ENCODE assay signal across 8 mouse cellular contexts in the genomic region with DNA sequence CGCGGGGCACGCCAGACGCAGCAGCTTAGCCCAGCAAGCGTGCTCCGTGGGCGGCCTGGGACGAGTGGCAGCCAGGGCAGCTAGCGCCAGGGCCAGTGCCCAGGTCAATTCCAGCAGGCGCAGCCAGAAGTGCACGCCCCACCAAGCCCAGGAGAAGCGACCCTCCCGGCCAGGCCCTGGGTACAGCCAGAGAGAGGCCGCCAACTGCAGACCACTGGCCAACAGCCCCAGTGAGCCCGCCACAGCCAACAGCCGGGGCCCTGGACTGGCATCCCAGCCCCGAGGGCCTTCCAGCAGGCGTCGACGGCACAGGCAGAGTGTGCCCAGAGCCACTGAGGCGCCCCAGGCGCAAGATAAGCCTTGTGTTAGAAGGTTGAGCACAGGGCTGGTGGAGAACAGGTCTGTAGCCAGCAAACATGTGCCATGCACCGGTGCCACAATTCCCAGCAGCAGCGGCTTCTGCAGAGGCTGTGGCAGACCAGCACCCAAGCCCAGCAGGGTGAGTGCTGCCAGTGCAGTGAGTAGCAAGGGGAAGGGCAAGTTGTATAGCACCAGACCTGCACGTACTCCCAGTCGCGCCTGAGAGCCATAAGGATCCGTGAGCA. TPM values are rescaled to one million over a fixed set of nuclear protein-coding genes. Genes with fewer than 3 reads are reported as not detected.
DNase-seq lines count a peak whose midpoint lies in the region; ATAC-seq and TF ChIP-seq lines count a peak whose summit lies in the region.

No protein-coding gene starts in this region.

- peak overlapping the region; percentile 60 for H3K4me3 ChIP-seq in heart, adult 2 months
- peak overlapping the region; percentile 55; the same call in 1 of the 2 replicates for H3K4me3 ChIP-seq in spleen, adult 2 months (ENCODE audit: extremely low read depth, insufficient read depth, insufficient read length)
- peak overlapping the region; percentile 43 for H3K4me3 ChIP-seq in limb, embryonic 14.5 days (replicated peaks; ENCODE audit: low read length)
- H3K4me3 ChIP-seq in stomach, embryonic 16.5 days (replicated peaks; ENCODE audit: low read length): peak overlapping the region; percentile 51

- H3K9me3 ChIP-seq in limb, embryonic 14.5 days (ENCODE audit: control insufficient read depth, low read length): no peaks in the 10 kb centered on the region
- H3K9me3 ChIP-seq in stomach, embryonic 16.5 days (replicated peaks; ENCODE audit: control insufficient read depth, low read length): no peaks in the 10 kb centered on the region

- H3K27me3 ChIP-seq in heart, adult 2 months (ENCODE audit: control insufficient read depth, insufficient read depth, low read length): no peaks in the 10 kb centered on the region
- no peaks in the 10 kb centered on the region for H3K27me3 ChIP-seq in spleen, adult 2 months (ENCODE audit: control insufficient read depth, insufficient read depth, low read length)
- peaks cover 19% of the 10 kb centered on the region; the same call in 1 of the 2 replicates for H3K27me3 ChIP-seq in limb, embryonic 14.5 days (ENCODE audit: control insufficient read depth, insufficient read depth, low read length)
- H3K27me3 ChIP-seq in stomach, embryonic 16.5 days (ENCODE audit: control insufficient read depth, insufficient read depth, low read length): peaks cover 23% of the 10 kb centered on the region

- no peak for ATAC-seq in limb, embryonic 14.5 days (ENCODE audit: low FRiP score, low read depth)
- ATAC-seq in stomach, embryonic 16.5 days (ENCODE audit: insufficient read depth, low FRiP score): peak; percentile 19; the same call in 1 of the 2 replicates
- ATAC-seq in granulocyte monocyte progenitor cell, adult 5-6 weeks (replicated peaks; ENCODE audit: poor library complexity, severe bottlenecking): no peak

- intact Hi-C loops in heart, adult 2 months (cut with DNase I): no loop called here

- WGBS in heart, adult 2 months: 27% methylated on average over 28 of the region's 28 CpGs
- WGBS in spleen, adult 2 months: 61% methylated on average over 28 of the region's 28 CpGs
- WGBS in limb, embryonic 14.5 days: 43% methylated on average over 28 of the region's 28 CpGs
- 40% methylated on average over 28 of the region's 28 CpGs for WGBS in stomach, embryonic 16.5 days

- no peak for TF ChIP-seq CTCF in heart, adult 2 months (IDR thresholded peaks at IDR 0.05)
- no peak for TF ChIP-seq CTCF in spleen, adult 2 months (IDR thresholded peaks at IDR 0.05; ENCODE audit: extremely low read depth, insufficient read depth, insufficient read length, insufficient replicate concordance)

- H3K27ac ChIP-seq in heart, adult 2 months: no peak overlapping the region
- H3K27ac ChIP-seq in spleen, adult 2 months (ENCODE audit: insufficient read depth, low read length): peak overlapping the region; percentile 44
- H3K27ac ChIP-seq in limb, embryonic 14.5 days (replicated peaks; ENCODE audit: low read depth, low read length): no peak overlapping the region
- H3K27ac ChIP-seq in stomach, embryonic 16.5 days (ENCODE audit: low read length): no peak overlapping the region

- H3K4me2 ChIP-seq in limb, embryonic 14.5 days (replicated peaks; ENCODE audit: low read depth, low read length, severe bottlenecking): peak overlapping the region; percentile 65
- peak overlapping the region; percentile 77 for H3K4me2 ChIP-seq in stomach, embryonic 16.5 days (ENCODE audit: low read depth, low read length)

- no peaks in the 10 kb centered on the region for H3K79me2 ChIP-seq in heart, adult 2 months (replicated peaks; ENCODE audit: control insufficient read depth, insufficient read depth, low read length)

- no peak for TF ChIP-seq POLR2A in heart, adult 2 months (IDR thresholded peaks at IDR 0.05; ENCODE audit: insufficient read depth, low read depth, low read length)
- no peak for TF ChIP-seq POLR2A in spleen, adult 2 months (IDR thresholded peaks at IDR 0.05; ENCODE audit: low read depth, low read length)
- no peak for TF ChIP-seq POLR2A in limb, embryonic 14.5 days (IDR thresholded peaks at IDR 0.05; ENCODE audit: borderline replicate concordance, extremely low read depth, insufficient read depth, insufficient read length)

- H3K36me3 ChIP-seq in heart, adult 2 months (ENCODE audit: control insufficient read depth, insufficient read depth, low read length): no peaks in the 10 kb centered on the region
- no peaks in the 10 kb centered on the region for H3K36me3 ChIP-seq in spleen, adult 2 months (ENCODE audit: control insufficient read depth, insufficient read depth, low read length)
- H3K36me3 ChIP-seq in limb, embryonic 14.5 days (ENCODE audit: control insufficient read depth, insufficient read depth, low read length): no peaks in the 10 kb centered on the region
- peaks cover 4% of the 10 kb centered on the region; the same call in 1 of the 2 replicates for H3K36me3 ChIP-seq in stomach, embryonic 16.5 days (ENCODE audit: control insufficient read depth, insufficient read depth, low read length)

- H3K4me1 ChIP-seq in heart, adult 2 months (ENCODE audit: control insufficient read depth, insufficient read depth, low read length): no peaks in the 10 kb centered on the region
- H3K4me1 ChIP-seq in spleen, adult 2 months (ENCODE audit: control insufficient read depth, insufficient read depth, insufficient read length): peaks cover 8% of the 10 kb centered on the region
- no peaks in the 10 kb centered on the region; the same call in 1 of the 2 replicates for H3K4me1 ChIP-seq in limb, embryonic 14.5 days (ENCODE audit: control insufficient read depth, insufficient read depth, low read length)
- H3K4me1 ChIP-seq in stomach, embryonic 16.5 days (ENCODE audit: control insufficient read depth, insufficient read depth, low read length): peaks cover 7% of the 10 kb centered on the region; the same call in 1 of the 2 replicates

- TF ChIP-seq EP300 in heart, adult 2 months (IDR thresholded peaks at IDR 0.05; ENCODE audit: insufficient read depth, low read depth, low read length): no peak

- peak overlapping the region; percentile 73; the same call in 1 of the 2 replicates for H3K9ac ChIP-seq in heart, adult 2 months (ENCODE audit: low read depth, low read length)
- H3K9ac ChIP-seq in limb, embryonic 14.5 days (ENCODE audit: low read depth, low read length, severe bottlenecking): peak overlapping the region; percentile 56; the same call in 1 of the 2 replicates
- peak overlapping the region; percentile 75 for H3K9ac ChIP-seq in stomach, embryonic 16.5 days (ENCODE audit: low read length)

- no peak for DNase-seq in heart, adult 2 months
- no peak for DNase-seq in heart, adult 9 months (ENCODE audit: low spot score in 2 of 2)
- no peak for DNase-seq in spleen, adult 2 months (ENCODE audit: low read depth in 1 of 2, low spot score in 2 of 2)
- no peak for DNase-seq in spleen, postnatal 10 days (ENCODE audit: low spot score in 2 of 2)
- DNase-seq in limb, embryonic 14.5 days (ENCODE audit: low spot score): no peak
- no peak for DNase-seq in layer of hippocampus, adult 9-11 months

RNA-seq across cellular contexts. Expression of a gene that starts 6.6 kb away (rescaled TPM):
- total RNA-seq in heart, adult 2 months (2021): not detected
- not detected in 2 replicates for polyA plus RNA-seq in heart, adult 2 months (2012; rRNA removed)
- 0.04 TPM in 2 replicates for polyA plus RNA-seq in spleen, adult 2 months (2012; rRNA removed)
- polyA plus RNA-seq in limb, embryonic 14.5 days (2012; rRNA removed): 0.54 and 0.73 TPM in 2 replicates
- 0.36 and 0.70 TPM in 2 replicates for polyA plus RNA-seq in limb, embryonic 14.5 days (2014; fragmentation: Nextera tagmentation; extraction: Ambion mirVana)
- 0.19 and 0.52 TPM in 2 replicates for polyA plus RNA-seq in stomach, embryonic 16.5 days (2015; fragmentation: Nextera tagmentation; extraction: Ambion mirVana)
- not detected in 2 replicates for total RNA-seq in granulocyte monocyte progenitor cell, adult 5-6 weeks (2014; fragmentation: Nextera tagmentation)
- not detected in 2 replicates for total RNA-seq in granulocyte monocyte progenitor cell, adult 5-6 weeks (2017)

RNA-seq across cellular contexts. Expression of a gene that starts 12.1 kb away (rescaled TPM):
- total RNA-seq in heart, adult 2 months (2021): 10 to 100 TPM; 53.0 to 56.7 TPM
- 32.4 and 41.4 TPM in 2 replicates for polyA plus RNA-seq in heart, adult 2 months (2012; rRNA removed)
- 7.8 and 8.4 TPM in 2 replicates for polyA plus RNA-seq in spleen, adult 2 months (2012; rRNA removed)
- 14.0 and 15.9 TPM in 2 replicates for polyA plus RNA-seq in limb, embryonic 14.5 days (2012; rRNA removed)
- polyA plus RNA-seq in limb, embryonic 14.5 days (2014; fragmentation: Nextera tagmentation; extraction: Ambion mirVana): 15.9 and 16.1 TPM in 2 replicates
- 22.9 and 23.9 TPM in 2 replicates for polyA plus RNA-seq in stomach, embryonic 16.5 days (2015; fragmentation: Nextera tagmentation; extraction: Ambion mirVana)
- 15.3 and 17.8 TPM in 2 replicates for total RNA-seq in granulocyte monocyte progenitor cell, adult 5-6 weeks (2014; fragmentation: Nextera tagmentation)
- 6.7 and 9.4 TPM in 2 replicates for total RNA-seq in granulocyte monocyte progenitor cell, adult 5-6 weeks (2017)

RNA-seq across cellular contexts. Expression of a gene that starts 23.9 kb away (rescaled TPM):
- 1 to 10 TPM; 6.5 to 7.5 TPM for total RNA-seq in heart, adult 2 months (2021)
- polyA plus RNA-seq in heart, adult 2 months (2012; rRNA removed): 12.1 and 13.6 TPM in 2 replicates
- 10.9 and 12.4 TPM in 2 replicates for polyA plus RNA-seq in spleen, adult 2 months (2012; rRNA removed)
- 21.5 and 25.2 TPM in 2 replicates for polyA plus RNA-seq in limb, embryonic 14.5 days (2012; rRNA removed)
- polyA plus RNA-seq in limb, embryonic 14.5 days (2014; fragmentation: Nextera tagmentation; extraction: Ambion mirVana): 18.5 and 28.2 TPM in 2 replicates
- 36.8 and 45.0 TPM in 2 replicates for polyA plus RNA-seq in stomach, embryonic 16.5 days (2015; fragmentation: Nextera tagmentation; extraction: Ambion mirVana)
- total RNA-seq in granulocyte monocyte progenitor cell, adult 5-6 weeks (2014; fragmentation: Nextera tagmentation): not detected in 2 replicates
- not detected in 2 replicates for total RNA-seq in granulocyte monocyte progenitor cell, adult 5-6 weeks (2017)

RNA-seq across cellular contexts. Expression of a gene that starts 36.3 kb away (rescaled TPM):
- 10 to 100 TPM; 52.5 to 58.2 TPM for total RNA-seq in heart, adult 2 months (2021)
- polyA plus RNA-seq in heart, adult 2 months (2012; rRNA removed): 41.0 and 66.3 TPM in 2 replicates
- 18.2 and 20.0 TPM in 2 replicates for polyA plus RNA-seq in spleen, adult 2 months (2012; rRNA removed)
- polyA plus RNA-seq in limb, embryonic 14.5 days (2012; rRNA removed): 58.0 and 61.6 TPM in 2 replicates
- polyA plus RNA-seq in limb, embryonic 14.5 days (2014; fragmentation: Nextera tagmentation; extraction: Ambion mirVana): 93.8 and 96.3 TPM in 2 replicates
- polyA plus RNA-seq in stomach, embryonic 16.5 days (2015; fragmentation: Nextera tagmentation; extraction: Ambion mirVana): 97.6 and 99.6 TPM in 2 replicates
- total RNA-seq in granulocyte monocyte progenitor cell, adult 5-6 weeks (2014; fragmentation: Nextera tagmentation): 47.4 and 48.0 TPM in 2 replicates
- 38.7 and 41.8 TPM in 2 replicates for total RNA-seq in granulocyte monocyte progenitor cell, adult 5-6 weeks (2017)

RNA-seq across cellular contexts. Expression of a gene that starts 36.3 kb away (rescaled TPM):
- under 1 TPM in 1 of 2 experiments, not detected in 1; 0.18 TPM for total RNA-seq in heart, adult 2 months (2021)
- polyA plus RNA-seq in heart, adult 2 months (2012; rRNA removed): 0.29 and 0.61 TPM in 2 replicates
- polyA plus RNA-seq in spleen, adult 2 months (2012; rRNA removed): 2.3 and 2.8 TPM in 2 replicates
- 12.8 and 15.9 TPM in 2 replicates for polyA plus RNA-seq in limb, embryonic 14.5 days (2012; rRNA removed)
- polyA plus RNA-seq in limb, embryonic 14.5 days (2014; fragmentation: Nextera tagmentation; extraction: Ambion mirVana): 7.5 and 7.8 TPM in 2 replicates
- polyA plus RNA-seq in stomach, embryonic 16.5 days (2015; fragmentation: Nextera tagmentation; extraction: Ambion mirVana): 7.8 and 8.8 TPM in 2 replicates
- total RNA-seq in granulocyte monocyte progenitor cell, adult 5-6 weeks (2014; fragmentation: Nextera tagmentation): 23.8 and 27.4 TPM in 2 replicates
- total RNA-seq in granulocyte monocyte progenitor cell, adult 5-6 weeks (2017): 28.2 and 33.2 TPM in 2 replicates
